Mouse (Mus musculus): ENCODE measurements around the gene Adam15. TPM values are rescaled to one million over a fixed set of nuclear protein-coding genes. Genes with fewer than 3 reads are reported as not detected.
A peak's percentile ranks its signal among the peaks of the same experiment; 100 is the strongest.

Gene Adam15
- polyA plus RNA-seq, 1 experiment from 2014 or later = 143 TPM

DNA sequence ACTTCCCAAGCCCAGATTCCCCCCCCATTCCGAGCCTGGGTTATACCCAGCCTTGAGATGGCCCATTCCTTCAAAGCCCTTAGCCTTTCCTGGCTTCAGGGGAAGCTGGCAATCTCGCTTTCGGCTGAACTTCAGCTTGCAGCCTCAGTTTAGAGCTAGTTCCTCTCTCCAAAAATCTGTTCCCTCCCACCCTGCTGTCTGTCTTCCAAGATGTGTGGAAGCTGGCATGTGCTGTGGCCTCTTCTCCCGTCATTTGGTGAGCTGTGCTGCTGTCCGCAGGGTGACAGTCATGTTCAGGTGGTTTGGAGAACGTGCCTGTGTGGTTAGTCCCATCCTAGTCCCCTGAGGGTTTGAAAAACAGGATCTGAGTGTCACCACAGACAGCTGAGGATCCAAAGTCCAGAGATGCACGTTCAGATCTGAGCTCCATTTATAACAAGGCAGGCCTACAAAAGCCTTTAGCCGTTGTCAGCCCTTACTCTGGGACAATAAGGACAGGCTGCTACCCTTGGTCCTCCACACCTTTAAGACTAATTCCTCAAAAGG is 54.0 kb downstream of the Adam15 start:
- no peaks in the 10 kb centered on the region for H3K79me2 ChIP-seq (ENCODE audit: inconsistent target)
- H3K27ac ChIP-seq = 0 out of 2 replicates have a peak overlapping the region, but pooled peaks have one; percentile 10
- no peak overlapping the region for H3K4me3 ChIP-seq (ENCODE audit: inconsistent target)
- WGBS (ENCODE audit: missing documents) = 62% methylated on average over 8 of the region's 8 CpGs
- H3K36me3 ChIP-seq (ENCODE audit: inconsistent target) = no peaks in the 10 kb centered on the region

DNA sequence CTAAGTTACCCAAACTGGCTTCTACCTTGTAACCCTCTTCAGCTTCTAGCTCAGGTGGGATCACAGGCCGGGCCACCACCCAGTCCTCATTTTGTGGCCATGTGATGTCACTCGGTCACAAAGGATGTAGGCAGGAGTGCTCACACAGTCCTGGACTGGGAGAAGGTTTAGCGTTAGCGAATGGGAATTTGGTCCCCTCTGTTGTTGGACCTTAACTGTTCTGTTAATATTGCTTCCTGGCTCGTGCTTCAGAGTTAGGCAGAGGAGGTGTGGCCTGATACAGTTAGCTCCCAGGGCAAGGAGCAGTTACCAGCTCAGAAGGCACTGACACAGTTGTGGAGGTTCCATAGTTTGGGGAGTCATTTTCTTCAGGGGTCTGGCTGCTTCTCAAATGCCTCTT is 55.6 kb downstream of the Adam15 start:
- Histone ChIP-seq H3K27ac (no peak overlapping the region), H3K36me3 (ENCODE audit: inconsistent target) (no peaks in the 10 kb centered on the region), H3K4me3 (ENCODE audit: inconsistent target) (no peak overlapping the region), H3K79me2 (ENCODE audit: inconsistent target) (no peaks in the 10 kb centered on the region)
- WGBS (ENCODE audit: missing documents) = 89% methylated on average over 5 of the region's 5 CpGs

DNA sequence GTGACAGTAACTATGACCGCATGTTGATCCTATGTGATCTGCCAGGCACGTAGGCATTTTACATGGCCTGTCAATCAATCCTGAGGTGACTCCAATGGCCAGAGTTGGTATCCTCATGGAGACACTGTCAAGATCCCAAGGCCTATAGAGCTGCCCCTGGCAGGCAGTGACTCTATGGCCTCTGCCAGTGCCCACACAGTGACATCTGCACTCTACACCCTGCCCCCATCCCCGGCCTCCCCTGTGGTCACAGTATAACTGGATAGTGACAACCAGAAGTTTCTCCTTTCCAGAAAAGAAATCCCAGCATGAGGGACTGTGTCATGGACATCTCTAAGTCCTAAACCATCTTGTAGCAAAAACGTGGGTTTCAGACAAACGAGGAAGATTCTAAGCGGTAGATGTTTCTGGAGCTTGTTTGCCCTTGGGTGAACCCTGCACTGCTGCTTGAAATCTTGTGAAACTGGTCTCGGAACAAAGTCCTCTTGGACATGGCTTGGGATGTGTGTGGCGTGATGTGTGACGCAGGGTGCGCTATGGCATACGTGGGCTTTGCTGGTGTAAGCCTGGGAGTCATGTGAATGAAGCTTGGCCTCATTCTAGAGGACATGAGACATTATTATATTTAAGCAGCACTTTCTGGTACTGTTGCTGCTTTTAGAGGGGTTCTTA is 56.4 kb downstream of the Adam15 start:
- H3K36me3 ChIP-seq (ENCODE audit: inconsistent target) = no peaks in the 10 kb centered on the region
- no peaks in the 10 kb centered on the region for H3K79me2 ChIP-seq (ENCODE audit: inconsistent target)
- no peak overlapping the region for H3K27ac ChIP-seq
- no peak overlapping the region for H3K4me3 ChIP-seq (ENCODE audit: inconsistent target)
- 96% methylated on average over 11 of the region's 11 CpGs for WGBS (ENCODE audit: missing documents)

DNA sequence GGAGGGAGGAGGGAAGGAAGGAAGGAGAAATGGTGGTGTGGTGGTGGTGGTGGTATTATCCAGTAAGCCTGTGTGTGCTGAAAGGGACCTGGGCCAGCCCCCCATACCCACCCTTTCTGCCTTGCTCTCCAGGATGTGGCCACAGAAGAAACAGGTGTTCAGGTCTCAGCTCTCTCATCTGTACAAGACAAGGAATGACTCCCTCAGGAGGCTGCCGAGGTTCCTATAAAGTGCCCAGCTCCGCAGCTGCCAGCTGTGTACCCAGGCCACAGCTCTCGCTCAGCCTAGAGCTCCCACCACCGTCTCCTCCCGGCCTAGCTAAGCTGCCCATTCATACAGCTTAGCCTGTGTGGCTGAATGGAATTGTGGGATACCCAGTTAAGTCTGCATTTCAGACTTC is 57.5 kb downstream of the Adam15 start:
- H3K4me3 ChIP-seq (ENCODE audit: inconsistent target) = no peak overlapping the region
- 75% methylated on average over 5 of the region's 5 CpGs for WGBS (ENCODE audit: missing documents)
- no peaks in the 10 kb centered on the region for H3K36me3 ChIP-seq (ENCODE audit: inconsistent target)
- H3K79me2 ChIP-seq (ENCODE audit: inconsistent target) = no peaks in the 10 kb centered on the region
- no peak overlapping the region for H3K27ac ChIP-seq

DNA sequence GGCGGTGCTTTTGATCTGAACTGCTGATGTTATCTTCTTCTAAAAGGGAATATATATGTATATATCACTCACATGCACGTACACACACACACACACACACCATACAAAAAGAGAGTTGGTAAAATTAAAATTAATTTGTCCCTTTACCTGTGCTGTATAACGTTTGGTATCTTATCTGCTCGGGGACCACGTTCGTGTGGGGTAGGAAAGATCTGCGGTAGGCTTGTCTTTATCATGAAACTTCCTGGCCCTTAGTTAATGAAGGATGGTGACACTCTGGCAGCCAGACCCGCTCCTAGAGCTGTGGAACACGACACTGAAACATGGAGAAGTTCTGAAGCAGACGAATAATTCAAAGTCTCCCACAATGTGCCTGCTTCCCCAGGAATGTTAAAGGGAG is 57.9 kb downstream of the Adam15 start:
- Histone ChIP-seq H3K36me3 (ENCODE audit: inconsistent target) (no peaks in the 10 kb centered on the region), H3K4me3 (ENCODE audit: inconsistent target) (no peak overlapping the region), H3K27ac (no peak overlapping the region), H3K79me2 (ENCODE audit: inconsistent target) (no peaks in the 10 kb centered on the region)
- 60% methylated on average over 9 of the region's 10 CpGs for WGBS (ENCODE audit: missing documents)

Other genes starting within 250 kb of the Adam15 start
- not detected in 3 replicates for gene Gm43738, start 248.9 kb downstream of the Adam15 start, polyA plus RNA-seq (2018)
- gene Fdps, start 248.0 kb downstream of the Adam15 start, polyA plus RNA-seq (2018) = 31.5 to 168 TPM (median 106 TPM) in 3 replicates
- not detected in 3 replicates for gene Pklr, start 213.9 kb downstream of the Adam15 start, polyA plus RNA-seq (2018)
- gene Hcn3, start 189.8 kb downstream of the Adam15 start, polyA plus RNA-seq (2018) = 0.11 to 0.20 TPM (median 0.15 TPM) in 3 replicates
- gene Clk2, start 185.2 kb downstream of the Adam15 start, polyA plus RNA-seq (2018) = 19.9 to 35.6 TPM (median 25.1 TPM) in 3 replicates
- 79.6 to 84.3 TPM (median 80.5 TPM) in 3 replicates for gene Scamp3, start 172.5 kb downstream of the Adam15 start, polyA plus RNA-seq (2018)
- 1.1 to 4.4 TPM (median 1.9 TPM) in 3 replicates for gene Fam189b, start 166.9 kb downstream of the Adam15 start, polyA plus RNA-seq (2018)
- gene Gba, start 147.1 kb downstream of the Adam15 start, polyA plus RNA-seq (2018) = 205 to 294 TPM (median 220 TPM) in 3 replicates
- gene Thbs3, start 134.8 kb downstream of the Adam15 start, polyA plus RNA-seq (2018) = 0.17 to 0.68 TPM (median 0.34 TPM) in 3 replicates
- 55.2 to 102 TPM (median 79.3 TPM) in 3 replicates for gene Mtx1, start 122.9 kb downstream of the Adam15 start, polyA plus RNA-seq (2018)
- gene Muc1, start 120.9 kb downstream of the Adam15 start, polyA plus RNA-seq (2018) = not detected in 3 replicates
- 30.5 to 54.3 TPM (median 43.8 TPM) in 3 replicates for gene Krtcap2, start 104.0 kb downstream of the Adam15 start, polyA plus RNA-seq (2018)
- 0.22 TPM in 1 of 3 replicates, not detected in the others for gene Trim46, start 103.7 kb downstream of the Adam15 start, polyA plus RNA-seq (2018)
- 23.7 to 90.4 TPM (median 70.3 TPM) in 3 replicates for gene Dpm3, start 90.6 kb downstream of the Adam15 start, polyA plus RNA-seq (2018)
- gene Slc50a1, start 79.4 kb downstream of the Adam15 start, polyA plus RNA-seq (2018) = 18.0 to 31.9 TPM (median 31.9 TPM) in 3 replicates
- gene Efna1, start 68.9 kb downstream of the Adam15 start, polyA plus RNA-seq (2018) = 0.20 to 0.25 TPM in 2 of 3 replicates, not detected in the other
- not detected in 3 replicates for gene Efna3, start 27.0 kb downstream of the Adam15 start, polyA plus RNA-seq (2018)
- not detected in 3 replicates for gene Efna4, start 12.0 kb downstream of the Adam15 start, polyA plus RNA-seq (2018)
- not detected in 3 replicates for gene Dcst2, start 12.0 kb upstream of the Adam15 start, polyA plus RNA-seq (2018)
- not detected in 3 replicates for gene Dcst1, start 15.3 kb upstream of the Adam15 start, polyA plus RNA-seq (2018)
- 41.6 to 50.1 TPM (median 42.1 TPM) in 3 replicates for gene Zbtb7b, start 44.8 kb upstream of the Adam15 start, polyA plus RNA-seq (2018)
- not detected in 3 replicates for gene Lenep, start 52.8 kb upstream of the Adam15 start, polyA plus RNA-seq (2018)
- 11.3 to 17.1 TPM (median 16.4 TPM) in 3 replicates for gene Flad1, start 61.9 kb upstream of the Adam15 start, polyA plus RNA-seq (2018)
- gene Cks1b, start 68.4 kb upstream of the Adam15 start, polyA plus RNA-seq (2018) = 6.1 to 27.6 TPM (median 13.1 TPM) in 3 replicates
- gene Shc1, start 68.4 kb upstream of the Adam15 start, polyA plus RNA-seq (2018) = 32.7 to 33.3 TPM (median 32.9 TPM) in 3 replicates
- gene Pygo2, start 80.2 kb upstream of the Adam15 start, polyA plus RNA-seq (2018) = 7.7 to 18.5 TPM (median 16.4 TPM) in 3 replicates
- 5.3 to 6.8 TPM (median 5.4 TPM) in 3 replicates for gene Pbxip1, start 86.7 kb upstream of the Adam15 start, polyA plus RNA-seq (2018)
- 15.3 to 25.4 TPM (median 21.3 TPM) in 3 replicates for gene Pmvk, start 104.5 kb upstream of the Adam15 start, polyA plus RNA-seq (2018)
- 0.02 to 0.03 TPM in 2 of 3 replicates, not detected in the other for gene Kcnn3, start 170.2 kb upstream of the Adam15 start, polyA plus RNA-seq (2018)